Mouse (Mus musculus) layer of hippocampus, adult 11-12 months (tissue): Measurements from ENCODE around the gene Col4a2.
"Not testable (repeated sequence)": the region's sequence is repeated elsewhere in the genome, so short reads cannot be mapped to it uniquely, and the experiment has no call there.

ENCODE experiments used
- DNase-seq: peaks from one replicate; pipeline ENCODE4 v3.0.0; 2022; ENCODE audit warnings: low spot score

Gene Col4a2

DNA sequence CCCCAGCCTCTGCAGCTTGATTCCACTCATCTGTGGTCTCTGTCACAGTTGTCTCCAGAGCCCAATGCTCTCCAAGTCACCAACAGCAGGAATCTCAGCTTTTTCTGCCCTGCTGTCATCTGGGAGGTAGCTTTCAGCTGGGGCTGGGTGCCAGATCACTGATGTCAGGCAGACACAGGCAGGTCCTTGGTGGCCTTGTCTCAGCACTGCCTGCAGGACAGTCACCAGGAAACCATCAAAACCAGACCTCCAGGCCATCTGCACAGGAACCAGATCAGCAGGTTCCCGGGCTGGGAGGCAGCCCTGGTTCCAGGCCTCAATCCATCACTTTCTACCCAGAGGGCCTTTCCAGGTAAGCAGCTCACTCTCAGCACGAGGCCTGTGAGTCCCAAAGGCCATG, 149.2 kb downstream of the Col4a2 start:
- no peak for DNase-seq

DNA sequence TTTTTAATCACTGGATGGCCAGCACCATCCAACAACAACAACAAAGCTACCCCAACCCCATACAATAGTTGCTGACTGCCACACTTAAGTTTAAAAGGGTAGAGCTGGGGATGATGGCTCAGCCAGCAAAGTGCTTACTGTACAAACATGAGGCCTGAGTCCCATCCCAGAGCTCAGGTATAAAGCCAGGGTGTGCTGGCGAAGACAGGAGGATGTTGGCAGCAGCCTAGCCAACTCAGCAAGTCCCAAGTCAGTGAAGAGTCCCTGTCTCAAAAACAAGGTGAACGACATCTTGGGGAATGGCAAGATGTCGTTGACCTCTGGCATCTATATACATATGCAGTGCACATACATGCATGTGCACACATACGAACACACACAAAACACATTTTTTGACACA, 150.0 kb downstream of the Col4a2 start:
- DNase-seq: no peak

GRCm38 (mm10) chr8:11463541-11463888, 150.9 kb downstream of the Col4a2 start:
- no peak for DNase-seq

DNA sequence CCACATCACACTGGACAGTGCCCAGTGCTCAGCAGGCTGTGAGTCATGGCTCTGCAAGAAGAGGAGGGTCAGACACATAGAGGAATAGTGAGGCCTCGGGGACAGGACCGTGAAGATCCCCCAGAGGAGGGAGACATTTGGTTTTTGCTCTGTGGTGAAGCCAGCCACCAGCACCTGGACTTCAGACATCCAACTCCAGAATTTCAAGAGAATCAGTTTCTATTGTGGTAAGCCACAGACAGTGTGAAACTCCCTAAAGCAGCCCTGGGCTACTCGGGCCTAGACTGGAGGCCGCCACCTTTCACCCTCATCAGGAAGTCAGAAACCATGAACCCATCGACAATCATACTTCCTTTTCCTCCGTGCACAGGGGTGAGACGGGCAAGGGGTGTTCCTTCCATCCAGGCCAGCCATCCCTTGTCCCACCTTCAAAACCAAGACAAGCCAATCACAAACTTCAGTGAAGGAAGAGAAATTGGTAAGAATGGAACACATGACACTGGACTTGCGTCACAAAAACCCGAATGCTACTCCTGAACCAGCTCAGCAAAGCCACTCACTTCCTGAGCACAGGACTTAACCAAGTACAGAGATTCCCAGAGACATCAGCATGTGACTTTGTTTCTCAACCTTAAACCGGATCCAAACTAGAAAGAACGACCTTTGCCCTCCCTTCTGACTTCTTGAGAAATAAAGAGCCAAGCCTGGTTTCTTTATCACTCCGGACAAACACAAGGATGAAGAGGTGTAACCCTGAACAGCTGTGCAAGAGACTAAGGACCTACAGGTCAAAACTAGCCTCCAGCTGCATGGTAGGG, 151.5 kb downstream of the Col4a2 start:
- no peak for DNase-seq

GRCm38 (mm10) chr8:11464707-11464964, 152.0 kb downstream of the Col4a2 start:
- DNase-seq: no peak

DNA sequence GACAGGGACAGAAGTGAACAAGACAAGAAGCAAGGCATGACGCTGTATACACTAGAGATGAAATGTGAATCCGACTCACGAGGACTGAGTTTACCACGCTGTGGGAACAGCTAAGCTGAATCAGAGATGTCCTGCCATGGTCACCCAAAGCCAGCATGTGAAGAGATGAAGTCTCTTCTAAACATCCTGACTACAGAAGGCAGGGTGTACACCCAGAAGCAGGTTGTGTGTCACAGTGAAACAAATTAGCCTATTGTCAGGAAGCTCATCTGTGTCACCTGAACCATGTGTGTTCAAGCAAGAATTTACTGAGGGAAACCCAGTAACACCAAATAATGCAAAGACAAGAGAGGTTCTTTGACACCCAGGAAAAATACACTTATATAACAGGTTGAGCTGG, 153.0 kb downstream of the Col4a2 start:
- DNase-seq: no peak

GRCm38 (mm10) chr8:11466528-11466927, 153.9 kb downstream of the Col4a2 start:
- DNase-seq: not testable (repeated sequence)

- DNase-seq: no peak
Observed at GRCm38 (mm10) chr8:11469095-11469494, 156.5 kb downstream of the Col4a2 start.

- no peak for DNase-seq
Observed at GRCm38 (mm10) chr8:11470694-11471093, 158.1 kb downstream of the Col4a2 start.

GRCm38 (mm10) chr8:11471309-11471708, 158.7 kb downstream of the Col4a2 start:
- DNase-seq: no peak

- no peak for DNase-seq
Observed at GRCm38 (mm10) chr8:11473072-11473471, 160.5 kb downstream of the Col4a2 start.

DNA sequence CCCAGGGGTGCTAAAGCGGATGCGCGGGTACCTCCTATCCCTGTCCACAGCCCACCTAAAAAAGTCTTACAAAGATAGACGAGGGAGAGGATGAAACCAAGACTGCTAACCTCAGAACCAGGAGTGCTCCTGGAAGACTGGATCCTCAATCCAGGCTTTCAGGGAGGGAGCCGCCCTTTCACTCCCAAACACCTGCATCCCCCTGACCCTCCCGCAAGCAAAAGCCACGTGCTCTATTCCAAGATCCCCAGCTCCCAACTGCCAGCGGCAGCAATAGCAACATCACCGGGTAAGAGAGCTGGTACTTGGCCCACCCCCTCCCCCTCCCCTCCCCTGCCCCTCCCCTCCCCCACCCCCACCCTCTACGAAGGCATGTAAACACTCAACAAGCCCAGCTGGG, 162.8 kb downstream of the Col4a2 start:
- no peak for DNase-seq

DNA sequence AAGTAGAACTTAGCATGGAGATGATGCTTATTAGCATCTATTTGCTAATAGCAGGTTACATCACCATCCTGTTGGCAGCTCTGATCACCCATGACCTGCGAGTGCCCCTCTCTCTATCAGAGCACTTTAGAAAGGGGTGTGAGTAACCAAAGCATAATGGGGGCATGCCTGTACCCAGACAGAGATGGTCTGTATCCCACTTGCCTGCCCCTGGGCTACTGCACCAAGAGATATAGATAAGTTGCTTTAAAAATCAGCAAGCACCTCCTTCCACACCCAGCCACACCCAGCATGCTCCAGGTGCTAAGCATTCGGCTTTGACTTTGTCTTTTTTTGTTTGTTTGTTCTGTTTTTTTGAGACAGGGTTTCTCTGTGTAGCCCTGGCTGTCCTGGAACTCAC, 163.3 kb downstream of the Col4a2 start:
- DNase-seq: no peak

- DNase-seq: no peak
Observed at GRCm38 (mm10) chr8:11476338-11477177, 164.0 kb downstream of the Col4a2 start.

DNA sequence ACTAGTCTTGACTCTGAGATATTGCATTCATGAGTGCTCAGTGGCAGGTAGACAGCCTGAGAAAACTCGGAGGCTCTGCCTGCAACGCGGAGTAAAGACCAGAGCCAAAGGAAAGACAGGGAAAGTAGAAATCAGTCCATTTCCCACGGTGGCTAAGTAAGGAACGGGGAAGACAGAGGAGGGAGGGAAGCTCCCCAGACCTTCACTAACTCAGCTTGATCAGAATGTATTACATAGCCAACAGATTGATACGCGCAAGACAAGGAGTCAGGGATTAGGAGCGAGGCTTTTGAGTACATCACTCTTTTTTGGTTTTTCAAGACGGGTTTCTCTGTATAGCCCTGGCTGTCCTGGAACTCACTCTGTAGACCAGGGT, 164.6 kb downstream of the Col4a2 start:
- DNase-seq: no peak

DNA sequence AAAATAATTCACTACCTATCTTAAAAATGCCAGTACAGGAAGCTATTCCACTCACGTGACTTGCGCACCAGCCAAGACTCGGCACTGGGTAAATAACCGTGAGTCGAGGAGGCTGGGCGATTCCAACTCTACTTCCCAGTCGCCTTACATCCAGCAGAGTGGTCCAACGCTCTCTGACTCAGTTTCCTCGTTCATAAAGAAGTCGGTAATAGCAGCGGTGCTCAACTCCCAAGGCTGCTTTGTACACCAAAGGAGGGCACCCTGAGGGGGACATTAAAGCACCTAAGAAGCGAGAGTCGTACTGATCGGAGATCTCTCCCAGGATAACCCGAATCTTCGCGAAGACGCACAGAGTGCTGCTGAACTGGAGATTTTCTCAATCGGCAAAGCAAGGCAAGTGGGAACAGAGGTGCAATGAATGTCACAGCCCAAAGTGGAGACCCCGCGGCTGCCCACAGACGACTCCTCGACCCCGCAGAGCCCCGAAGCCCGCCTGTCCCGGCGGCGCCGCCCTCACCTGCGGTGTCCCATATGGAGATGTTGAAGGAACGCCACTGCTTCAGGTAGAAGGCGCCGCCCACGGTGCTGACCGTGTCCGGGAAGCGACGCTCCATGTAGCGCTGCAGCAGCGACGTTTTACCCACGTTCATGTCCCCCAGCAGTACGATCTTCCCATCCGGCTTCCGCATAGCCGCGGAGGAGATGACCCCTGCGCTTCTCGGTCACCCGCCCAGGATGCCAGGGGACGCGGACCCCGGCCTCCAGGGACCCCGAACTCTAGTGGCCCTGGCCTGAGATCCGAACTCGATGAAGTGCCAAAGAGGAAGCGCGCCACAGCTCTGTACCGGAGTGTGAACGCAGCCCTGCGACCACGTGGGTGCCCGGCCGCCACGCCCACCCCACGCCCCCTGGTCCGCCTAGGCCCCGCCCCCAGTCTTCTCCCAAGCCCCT, 165.5 kb downstream of the Col4a2 start, which contains the start of gene Rab20:
Rab20 (minus strand) TSS at position 900 of the 951 bp plus-strand sequence.
- DNase-seq: peak; percentile 34

DNA sequence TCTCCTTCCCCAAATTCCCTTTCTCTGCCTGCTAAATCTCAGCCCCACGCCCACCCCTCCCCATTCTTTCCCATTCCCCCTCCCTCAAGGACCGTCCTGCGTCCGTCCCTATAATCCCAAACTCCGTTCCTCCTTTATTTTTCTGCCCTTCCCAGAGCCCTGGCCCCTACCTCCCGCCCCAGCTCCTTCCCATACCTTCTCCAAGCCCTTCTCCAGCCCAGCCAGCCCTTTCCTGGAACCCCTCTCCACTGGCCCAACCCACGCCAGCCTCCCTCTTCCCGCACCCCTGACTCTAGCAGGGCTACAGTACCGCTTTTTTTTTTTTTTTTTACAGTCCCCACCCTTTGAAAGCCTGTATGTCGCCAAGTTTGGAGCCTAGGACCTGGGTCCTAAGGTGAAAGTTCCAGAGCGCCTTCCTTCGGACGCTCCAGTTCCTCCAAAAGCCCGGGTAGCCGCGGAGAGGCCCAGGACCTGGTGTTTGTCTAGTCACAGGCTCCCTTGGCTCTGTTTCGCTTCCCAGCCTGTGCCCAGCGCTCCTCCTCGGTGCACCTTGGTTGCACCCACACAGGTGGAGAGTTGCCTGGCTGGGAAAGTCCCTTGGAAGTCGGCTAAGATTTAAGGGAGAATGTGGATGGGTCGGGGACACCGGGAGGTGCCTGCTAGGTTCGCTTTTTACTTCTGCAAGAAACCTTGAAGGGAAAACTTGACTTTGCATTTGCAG, 166.4 kb downstream of the Col4a2 start:
- DNase-seq: no peak

- DNase-seq: no peak
Observed at GRCm38 (mm10) chr8:11479591-11479990, 167.0 kb downstream of the Col4a2 start.

GRCm38 (mm10) chr8:11481876-11482275, 169.3 kb downstream of the Col4a2 start:
- no peak for DNase-seq

- no peak for DNase-seq
Observed at GRCm38 (mm10) chr8:11482537-11482936, 169.9 kb downstream of the Col4a2 start.

DNA sequence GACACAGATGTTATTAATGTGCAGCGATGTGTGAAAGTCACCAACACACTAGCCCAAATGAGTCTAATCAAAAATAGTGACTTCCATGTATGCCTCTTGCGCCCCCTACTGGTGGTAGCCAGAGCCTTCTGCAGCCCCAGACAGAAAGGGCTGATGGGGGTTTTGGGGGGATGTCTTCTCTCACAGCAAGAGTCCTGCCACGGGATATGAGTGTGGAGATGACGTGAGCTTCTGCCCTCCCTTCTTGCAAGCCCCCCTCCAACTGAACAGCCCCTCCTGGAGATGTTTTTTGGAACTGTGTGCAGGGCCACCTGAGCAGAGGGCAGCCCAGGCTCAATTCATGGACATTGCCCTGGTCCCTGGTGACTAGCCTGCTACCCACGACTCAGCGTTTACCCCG, 173.5 kb downstream of the Col4a2 start:
- DNase-seq: peak; percentile 78

DNA sequence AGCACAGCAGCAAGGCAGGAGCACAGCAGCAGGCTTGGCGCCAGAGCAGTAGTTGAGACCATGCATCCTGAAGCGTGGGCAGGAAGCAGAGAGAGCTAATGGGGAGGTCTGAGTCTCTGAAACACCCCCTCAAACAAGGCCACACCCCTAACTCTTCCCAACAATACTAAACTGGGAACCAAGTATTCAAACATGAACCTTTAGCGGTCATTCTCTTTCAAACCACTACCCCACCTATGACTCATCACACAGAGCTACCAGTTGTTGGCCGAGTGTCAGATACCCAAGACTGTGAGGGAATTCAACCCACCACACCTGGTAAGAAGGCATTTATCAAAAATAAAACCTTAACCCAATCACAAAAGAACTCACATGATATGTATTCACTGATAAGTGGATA, 174.6 kb downstream of the Col4a2 start:
- DNase-seq: no peak
